Mouse (Mus musculus): Measurements from ENCODE around the gene Adgrg6.

The Adgrg6 gene

DNA sequence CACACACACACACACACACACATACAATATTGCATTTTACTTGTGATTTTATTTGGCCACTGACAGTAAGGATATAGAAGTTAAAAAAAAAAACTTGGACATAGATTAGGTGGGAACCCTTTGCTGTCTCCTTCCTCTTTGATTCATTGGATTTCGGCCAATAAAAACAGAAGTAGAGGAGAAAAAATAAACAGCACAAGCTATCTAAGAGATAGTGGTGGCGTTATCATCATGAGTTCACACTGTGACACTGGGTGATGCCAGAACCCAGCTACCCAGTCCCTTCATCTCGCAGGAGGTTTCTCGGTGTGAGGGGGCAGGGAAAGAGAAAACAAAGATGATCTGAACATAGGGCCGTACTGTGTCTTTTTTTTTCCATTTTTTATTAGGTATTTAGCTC is 62.2 kb downstream of the Adgrg6 start:
- DNase-seq (ENCODE audit: low spot score), result no peak

GRCm38 (mm10) chr10:14482483-14482882 is 63.0 kb downstream of the Adgrg6 start:
- no peak for DNase-seq (ENCODE audit: low spot score)

- DNase-seq (ENCODE audit: low spot score), result no peak
Observed at GRCm38 (mm10) chr10:14480928-14481327, 64.5 kb downstream of the Adgrg6 start.

DNA sequence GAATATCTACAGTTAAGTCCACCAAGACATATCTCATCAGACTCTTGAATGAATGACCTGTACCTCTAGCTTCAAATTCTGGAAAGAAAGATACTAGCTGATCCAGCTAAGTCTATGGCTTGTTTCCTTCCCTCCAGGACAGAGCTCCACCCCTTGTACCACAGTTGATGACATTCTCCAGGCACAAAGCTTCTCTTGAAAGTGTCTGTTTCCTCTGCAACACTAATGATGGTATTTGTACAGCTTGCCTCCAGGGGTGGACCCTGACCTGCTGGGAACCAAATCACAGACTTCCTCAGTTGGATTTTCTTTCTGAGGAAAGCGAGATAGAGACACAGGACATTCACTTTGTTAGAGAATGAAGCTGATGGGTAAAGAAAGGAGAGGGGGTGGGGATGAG is 69.1 kb downstream of the Adgrg6 start:
- DNase-seq (ENCODE audit: low spot score), result no peak

DNA sequence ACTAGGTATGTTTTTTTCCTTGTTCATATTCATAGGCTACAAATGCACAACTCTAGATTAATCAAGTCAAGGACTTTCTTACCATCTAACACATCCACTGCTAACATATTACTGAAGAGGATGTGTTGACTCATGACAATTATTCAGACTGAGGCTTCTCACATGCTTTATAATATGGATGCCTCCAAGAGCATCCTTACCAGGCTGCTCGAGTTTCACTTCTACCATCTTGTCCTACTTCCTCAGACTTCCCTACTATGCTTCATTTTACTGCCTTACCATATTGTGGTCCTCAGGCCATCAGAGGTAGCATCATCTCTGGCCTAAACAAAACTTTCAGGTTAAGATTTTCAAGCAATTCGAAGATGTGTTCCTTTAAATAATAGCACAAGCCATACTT is 69.8 kb downstream of the Adgrg6 start:
- no peak for DNase-seq (ENCODE audit: low spot score)

DNA sequence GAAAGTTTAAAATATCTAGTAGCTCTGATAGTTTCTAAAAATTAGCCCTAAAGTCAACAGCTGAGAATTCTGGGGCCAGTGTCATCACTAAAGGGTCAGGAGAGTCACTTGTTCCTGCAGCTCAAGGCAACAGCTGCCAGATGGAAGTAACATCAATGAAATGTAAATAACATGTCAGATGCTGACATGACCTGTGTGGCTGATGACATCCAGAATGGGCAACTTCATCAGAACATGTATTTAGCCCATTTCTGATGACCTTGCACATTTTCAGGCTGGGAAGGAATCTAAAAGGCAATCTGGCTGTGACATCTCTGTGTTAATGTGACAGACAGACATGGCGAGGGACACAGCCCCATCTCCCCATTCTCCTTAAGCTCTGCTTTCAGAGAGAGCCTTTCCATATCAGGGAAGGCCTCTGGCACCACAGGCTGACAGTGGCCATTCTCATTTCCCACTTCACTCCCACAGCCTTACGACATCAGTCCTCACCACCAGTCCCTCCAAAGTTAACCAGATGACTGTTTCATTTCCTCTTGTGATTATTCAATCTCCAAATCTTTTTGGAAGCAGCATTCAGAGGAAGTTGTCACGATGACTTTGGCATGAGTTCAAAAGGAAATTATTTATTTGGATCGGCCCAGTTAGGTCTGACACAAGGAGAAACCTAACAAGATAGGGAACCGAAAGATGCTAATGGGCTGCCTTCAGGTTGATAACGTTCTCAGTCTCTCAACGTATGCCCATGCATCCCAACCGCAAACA is 70.7 kb downstream of the Adgrg6 start:
- DNase-seq (ENCODE audit: low spot score), result no peak

- no peak for DNase-seq (ENCODE audit: low spot score)
Observed at GRCm38 (mm10) chr10:14471039-14471550, 74.4 kb downstream of the Adgrg6 start.

- no peak for DNase-seq (ENCODE audit: low spot score)
Observed at GRCm38 (mm10) chr10:14468623-14469022, 76.8 kb downstream of the Adgrg6 start.

- DNase-seq (ENCODE audit: low spot score), result peak; percentile 56
Observed at GRCm38 (mm10) chr10:14463796-14464511, 81.5 kb downstream of the Adgrg6 start.

GRCm38 (mm10) chr10:14460933-14461514 is 84.4 kb downstream of the Adgrg6 start:
- DNase-seq (ENCODE audit: low spot score), result no peak

DNA sequence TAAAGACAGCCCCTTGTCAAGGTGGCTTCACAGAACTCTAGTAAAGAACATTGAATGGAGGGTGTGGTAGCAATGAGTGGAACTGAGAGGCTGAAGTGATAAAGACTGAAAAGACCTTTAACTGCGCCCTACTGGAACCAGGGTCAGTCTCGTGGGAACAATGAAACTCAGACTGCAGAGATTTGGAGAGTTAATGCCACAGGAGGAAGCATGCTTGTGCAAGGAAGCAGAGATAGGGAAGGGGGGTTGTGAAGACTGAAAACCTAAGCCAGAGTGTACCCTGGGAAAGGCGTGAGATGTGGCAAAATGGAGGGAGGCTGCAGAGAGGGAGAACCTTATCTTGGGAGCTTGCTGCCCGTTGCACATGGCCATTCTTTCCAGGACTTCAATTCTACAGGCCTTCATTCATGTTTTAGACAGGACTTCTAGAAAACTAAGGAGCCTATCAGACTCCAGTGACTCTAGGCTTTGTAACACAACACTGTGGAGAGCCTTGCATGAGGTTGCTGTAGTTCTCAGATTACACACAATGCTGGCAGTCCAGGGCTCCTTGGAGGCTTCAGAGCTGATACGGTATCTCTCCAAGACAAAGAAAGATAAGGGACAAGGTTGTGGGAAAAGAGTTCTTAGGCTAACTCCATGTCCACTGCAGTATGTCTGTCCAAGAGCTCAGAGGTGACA is 85.1 kb downstream of the Adgrg6 start:
- DNase-seq (ENCODE audit: low spot score), result peak; percentile 22

DNA sequence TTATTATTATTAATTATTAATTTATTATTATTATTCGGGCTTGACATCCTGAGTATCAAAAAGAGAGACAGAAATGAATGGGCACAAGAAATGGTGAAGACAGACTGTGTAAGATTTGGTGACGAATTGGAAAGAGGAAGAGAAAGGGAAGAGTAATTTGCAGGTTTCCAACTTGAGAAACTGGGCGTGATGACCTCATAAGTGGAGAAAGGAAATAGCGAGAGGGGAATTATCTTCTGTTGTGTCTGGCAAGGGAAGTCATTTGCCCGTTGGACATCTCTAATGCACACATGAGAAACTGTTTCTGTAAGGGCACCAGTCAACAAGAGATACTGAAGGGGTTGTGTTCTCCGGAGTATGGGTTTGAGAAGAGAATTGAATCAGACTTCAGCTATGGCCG is 85.6 kb downstream of the Adgrg6 start:
- no peak for DNase-seq (ENCODE audit: low spot score)

- DNase-seq (ENCODE audit: low spot score), result no peak
Observed at GRCm38 (mm10) chr10:14459330-14459729, 86.1 kb downstream of the Adgrg6 start.

DNA sequence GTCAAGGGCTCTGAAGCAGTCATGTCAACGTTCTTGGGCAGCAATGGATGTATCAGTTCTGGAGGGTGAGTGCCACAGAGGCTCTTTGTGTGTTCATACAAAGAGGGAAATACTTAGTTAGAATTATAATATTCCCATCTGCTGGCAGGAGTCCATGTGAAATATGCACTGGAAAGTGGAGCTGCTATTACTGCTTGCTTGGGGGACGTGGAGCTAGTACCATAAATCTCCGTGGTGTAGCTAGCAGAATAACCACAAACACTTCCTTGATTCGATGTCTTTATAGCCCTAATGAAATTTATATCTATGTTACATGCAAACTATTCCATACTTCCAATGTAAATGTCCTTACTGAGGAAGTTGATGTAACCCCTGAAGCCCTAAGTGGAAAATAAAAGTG is 91.0 kb downstream of the Adgrg6 start:
- DNase-seq (ENCODE audit: low spot score), result no peak

- no peak for DNase-seq (ENCODE audit: low spot score)
Observed at GRCm38 (mm10) chr10:14451811-14452210, 93.6 kb downstream of the Adgrg6 start.

DNA sequence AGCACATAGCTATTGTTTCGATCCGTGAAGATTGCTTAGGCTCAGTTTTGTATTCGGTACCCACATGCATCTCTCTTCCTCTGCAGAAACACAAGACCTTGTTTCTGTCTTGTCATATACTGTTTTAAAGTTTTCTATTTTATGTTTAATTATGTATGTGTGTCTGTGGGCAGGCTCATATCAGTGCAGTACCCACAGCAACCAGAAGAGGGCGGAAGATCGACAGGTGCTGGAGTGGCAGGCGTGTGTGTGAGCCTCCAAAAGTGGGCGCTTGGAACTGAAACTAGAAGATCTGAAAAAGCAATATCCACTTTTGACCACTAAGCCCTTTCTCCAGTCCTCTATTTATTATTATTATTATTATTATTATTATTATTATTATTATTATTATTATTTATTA is 95.4 kb downstream of the Adgrg6 start:
- no peak for DNase-seq (ENCODE audit: low spot score)

GRCm38 (mm10) chr10:14445590-14446291 is 99.7 kb downstream of the Adgrg6 start:
- no peak for DNase-seq (ENCODE audit: low spot score)

GRCm38 (mm10) chr10:14440860-14441579 is 104.4 kb downstream of the Adgrg6 start:
- DNase-seq (ENCODE audit: low spot score), result no peak

GRCm38 (mm10) chr10:14404070-14404469 is 141.4 kb downstream of the Adgrg6 start:
- DNase-seq (ENCODE audit: low spot score), result no peak

DNA sequence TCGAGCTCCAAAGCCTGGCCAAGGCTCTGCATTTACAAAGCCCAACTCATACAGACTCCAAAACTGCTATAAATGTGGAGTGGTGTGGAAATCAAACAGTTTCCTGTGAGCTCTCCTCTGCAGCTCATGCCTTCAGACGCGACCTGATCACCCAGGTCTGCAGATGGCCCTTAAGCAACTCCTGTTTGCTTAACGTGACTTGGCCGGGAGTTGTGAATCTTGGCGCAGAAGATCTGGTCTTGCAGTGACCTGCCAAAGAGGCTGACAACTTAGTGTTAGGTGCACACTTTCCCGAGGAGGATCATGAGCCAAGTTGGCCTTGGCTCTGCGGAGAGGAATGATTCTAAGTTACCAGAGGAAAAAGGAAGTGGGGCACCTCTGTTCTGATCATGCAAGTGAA is 143.7 kb downstream of the Adgrg6 start:
- no peak for DNase-seq (ENCODE audit: low spot score)

DNA sequence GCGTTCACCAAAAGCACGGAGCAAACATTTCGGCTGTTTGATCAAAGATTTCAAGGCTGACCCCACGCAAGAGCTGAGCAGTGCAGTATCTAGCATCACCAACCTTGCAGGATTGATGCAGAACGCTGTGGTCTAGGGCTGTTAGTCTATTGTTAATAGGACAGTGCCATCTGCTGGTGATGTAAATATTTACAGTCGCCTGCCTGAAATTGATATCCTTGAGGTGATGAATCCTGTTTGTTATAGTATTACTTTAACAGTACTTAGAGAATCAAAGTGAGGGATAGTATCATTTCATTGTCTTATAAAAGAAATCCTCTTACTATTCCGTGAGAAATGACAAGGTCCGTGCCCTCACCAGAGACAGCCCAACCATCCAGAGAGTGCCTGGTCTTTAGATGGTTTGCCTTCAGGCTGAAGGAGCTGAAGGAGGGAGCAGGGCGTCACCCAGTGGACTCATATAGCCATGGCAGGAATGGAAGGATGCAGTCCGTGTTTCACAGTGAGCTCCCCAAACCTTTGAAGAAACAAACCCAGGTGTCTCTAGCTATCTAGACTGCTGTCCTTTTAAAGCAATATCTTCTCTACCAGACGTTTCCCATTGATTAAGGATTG is 154.3 kb downstream of the Adgrg6 start:
- peak; percentile 15 for DNase-seq (ENCODE audit: low spot score)
